Mouse (Mus musculus): ENCODE data around the gene Otulinl. TPM values are rescaled to one million over a fixed set of nuclear protein-coding genes. Genes with fewer than 3 reads are reported as not detected.
A peak's percentile ranks its signal among the peaks of the same experiment; 100 is the strongest.

Otulinl gene
- total RNA-seq, 2 experiments from 2014 or later: 1.8 to 4.4 TPM

GRCm38 (mm10) chr15:27680997-27681396 lies 382 bp downstream of the Otulinl start:
- DNase-seq: peak in 1 of 2 experiments; percentile 19

GRCm38 (mm10) chr15:27678511-27678910 lies 2.9 kb downstream of the Otulinl start:
- no peak for DNase-seq

DNA sequence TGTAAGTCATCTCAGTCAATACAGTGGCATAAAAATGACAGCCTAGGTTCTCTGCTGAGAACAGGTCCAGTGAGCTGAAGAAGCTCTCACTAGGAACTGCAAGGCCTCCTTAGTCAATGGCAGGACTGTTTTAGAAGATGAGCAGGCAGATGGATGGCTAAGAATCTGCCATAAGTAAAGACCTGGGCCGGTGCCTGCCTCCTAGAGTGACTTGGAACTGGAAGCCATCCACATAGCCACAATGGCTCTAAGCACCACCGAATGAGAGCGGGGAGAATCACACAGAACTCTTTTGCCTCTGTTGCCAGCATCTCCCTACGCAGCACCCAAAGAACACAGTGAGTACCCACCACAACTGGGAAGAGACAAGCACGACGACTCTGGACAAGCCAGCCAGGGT lies 3.6 kb downstream of the Otulinl start:
- no peak for DNase-seq

DNA sequence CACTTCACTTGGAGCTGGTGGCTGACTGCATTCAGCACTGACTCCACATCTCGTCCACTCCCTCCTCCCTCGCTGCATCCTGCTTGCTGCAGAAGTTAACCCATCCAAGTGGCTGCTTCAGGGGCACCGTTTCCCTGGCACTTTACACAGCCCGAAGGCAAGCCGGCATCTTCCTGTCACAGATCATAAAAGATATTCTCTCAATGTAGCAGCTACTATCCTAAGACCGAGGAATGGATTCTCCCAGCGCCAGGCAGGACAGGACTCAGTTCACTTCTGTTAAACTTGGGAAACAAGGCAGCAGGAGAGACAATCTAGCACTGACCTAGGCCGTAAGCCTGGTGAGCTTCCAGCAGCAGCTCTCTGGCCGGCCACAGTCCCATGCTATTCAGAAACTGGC lies 5.2 kb downstream of the Otulinl start:
- no peak for DNase-seq

DNA sequence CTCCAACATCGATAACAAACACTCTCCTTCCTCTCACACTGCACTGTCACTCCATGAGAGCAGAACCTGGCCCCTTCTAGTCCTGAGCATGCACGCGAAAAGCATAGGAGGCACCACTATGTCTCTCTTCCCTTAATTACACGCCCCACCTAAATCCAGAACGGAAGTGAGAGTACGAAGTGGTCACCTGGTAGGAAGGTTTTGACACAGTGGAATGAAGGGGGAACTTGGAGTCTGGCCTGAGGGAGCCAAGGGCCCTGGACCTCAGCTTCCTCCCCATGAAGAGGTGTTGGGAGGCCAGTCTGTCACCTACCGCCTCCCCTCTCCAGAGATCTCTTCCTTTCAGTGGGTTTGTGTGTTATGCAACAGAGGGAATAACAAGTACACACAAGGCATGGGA lies 6.3 kb downstream of the Otulinl start:
- no peak for DNase-seq

- DNase-seq: no peak
Measured at GRCm38 (mm10) chr15:27674041-27674440, 7.3 kb downstream of the Otulinl start.

DNA sequence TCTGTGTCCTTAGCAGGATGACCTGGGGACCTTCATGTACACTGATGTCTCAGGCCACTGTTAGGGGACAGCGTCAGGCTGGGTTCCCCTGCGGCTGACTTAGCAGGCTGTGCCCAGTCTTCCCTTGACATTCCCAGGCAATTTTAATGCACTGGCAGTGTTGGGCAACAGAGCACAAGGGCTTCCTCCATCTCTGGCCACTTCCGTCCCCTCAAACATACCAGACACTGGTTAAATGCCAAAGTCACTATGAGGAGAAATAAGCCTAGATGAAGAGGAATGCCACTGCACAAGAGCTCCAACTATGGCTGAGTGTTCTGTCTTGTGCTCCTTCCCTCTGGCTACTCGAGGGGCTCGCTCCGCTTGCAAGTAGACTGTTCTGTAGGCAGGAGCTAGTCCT lies 8.2 kb downstream of the Otulinl start:
- peak in 1 of 2 experiments; percentile 28 for DNase-seq

- DNase-seq: no peak
Measured at GRCm38 (mm10) chr15:27672259-27672658, 9.1 kb downstream of the Otulinl start.

- no peak for DNase-seq
Measured at GRCm38 (mm10) chr15:27671612-27672245, 9.7 kb downstream of the Otulinl start.

- DNase-seq: no peak
Measured at GRCm38 (mm10) chr15:27670708-27671107, 10.7 kb downstream of the Otulinl start.

GRCm38 (mm10) chr15:27669931-27670411 lies 11.4 kb downstream of the Otulinl start:
- DNase-seq: no peak

DNA sequence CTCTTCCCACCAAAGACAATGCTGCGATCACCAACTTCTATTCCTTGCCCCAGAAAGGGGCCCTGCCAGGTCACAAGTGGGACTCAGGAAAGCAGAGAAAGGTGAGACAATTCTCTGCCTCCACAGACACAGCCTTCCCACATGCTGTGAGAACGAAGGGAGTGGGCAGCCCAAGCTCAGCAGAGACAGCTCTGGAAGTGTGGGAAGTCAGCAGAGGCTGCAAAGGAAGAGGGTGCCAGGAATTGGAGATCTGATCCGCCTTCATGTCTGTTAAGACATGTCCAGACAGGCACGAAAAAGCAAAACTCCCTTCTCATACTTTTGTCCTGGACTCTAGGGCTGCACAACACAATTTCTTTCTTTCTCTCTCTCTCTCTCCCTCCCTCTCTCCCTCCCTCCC lies 12.1 kb downstream of the Otulinl start:
- no peak for DNase-seq

GRCm38 (mm10) chr15:27668557-27668956 lies 12.8 kb downstream of the Otulinl start:
- DNase-seq: no peak

- DNase-seq: no peak
Measured at GRCm38 (mm10) chr15:27668001-27668461, 13.3 kb downstream of the Otulinl start.

DNA sequence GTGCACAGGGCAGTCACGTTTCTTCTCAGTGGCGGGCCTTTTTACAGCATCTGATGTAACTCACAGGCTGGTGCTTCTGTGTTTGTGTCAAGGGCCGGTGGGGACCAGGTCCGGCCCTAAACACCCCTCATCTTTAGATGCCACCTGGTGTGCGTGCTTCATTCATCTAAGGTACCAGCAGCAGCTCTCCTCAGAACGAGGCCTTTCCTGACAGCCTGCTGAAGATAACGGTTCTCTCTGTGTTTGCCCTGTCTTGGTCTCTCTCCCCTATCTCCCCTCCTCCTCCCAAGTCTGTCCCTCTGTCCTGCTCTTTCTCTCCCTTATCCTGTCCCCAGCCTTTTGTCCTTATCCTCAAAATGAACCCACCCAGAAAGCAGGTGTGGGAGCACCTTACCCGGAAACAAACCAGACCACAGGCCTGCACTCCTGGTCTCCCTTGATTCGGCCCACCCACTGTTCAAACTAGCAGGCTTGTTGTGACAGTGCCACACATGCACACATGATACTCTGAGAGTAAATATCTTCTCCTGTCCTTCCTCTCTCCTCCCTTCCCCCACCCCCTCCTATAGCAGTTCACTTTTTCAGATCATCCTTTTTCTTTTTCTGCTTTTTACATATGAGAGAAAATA lies 14.4 kb downstream of the Otulinl start:
- DNase-seq: no peak

- peak; percentile 35 to 64 for DNase-seq
Measured at GRCm38 (mm10) chr15:27665392-27665911, 15.9 kb downstream of the Otulinl start.

GRCm38 (mm10) chr15:27664126-27664525 lies 17.3 kb downstream of the Otulinl start:
- DNase-seq: peak in 1 of 2 experiments; percentile 54

DNA sequence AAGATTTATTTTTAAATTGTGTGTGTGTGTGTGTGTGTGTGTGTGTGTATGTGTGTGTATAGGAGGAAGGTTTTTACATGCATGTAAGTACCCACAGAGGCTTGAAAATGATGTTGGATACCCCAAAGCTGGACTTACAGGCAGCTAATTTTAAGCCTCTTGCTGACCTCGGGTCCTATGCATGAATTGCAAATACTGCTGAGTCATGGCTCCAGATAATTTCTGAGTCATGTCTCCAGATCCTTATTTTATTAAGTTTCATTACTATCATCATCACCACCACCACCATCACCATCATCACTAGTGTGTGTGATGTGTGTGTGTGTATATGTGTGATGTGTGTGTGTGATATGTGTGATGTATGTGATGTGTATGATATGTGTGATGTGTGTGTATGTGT lies 18.7 kb downstream of the Otulinl start:
- no peak for DNase-seq

DNA sequence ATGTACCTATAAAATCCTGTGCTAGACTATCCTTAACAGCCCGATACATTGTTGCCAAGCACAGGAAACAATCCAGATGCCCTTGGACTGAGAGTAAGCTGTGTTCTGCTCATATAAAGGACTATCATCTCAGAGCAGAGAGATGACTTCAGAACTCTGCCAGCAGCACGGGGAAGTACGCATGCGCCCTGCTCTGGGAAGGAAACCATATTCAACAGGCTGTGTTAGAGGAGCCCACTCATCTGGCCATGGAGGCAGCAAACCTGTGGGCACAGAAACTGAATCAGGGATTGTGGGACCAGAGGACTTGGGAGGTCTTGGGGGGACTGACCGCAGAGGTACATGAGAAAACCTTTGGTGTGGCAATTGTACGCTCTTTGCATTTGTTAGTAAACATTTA lies 19.7 kb downstream of the Otulinl start:
- DNase-seq: no peak

GRCm38 (mm10) chr15:27659592-27660244 lies 21.7 kb downstream of the Otulinl start:
- DNase-seq: peak; percentile 83 to 93

GRCm38 (mm10) chr15:27659143-27659542 lies 22.2 kb downstream of the Otulinl start:
- no peak for DNase-seq

DNA sequence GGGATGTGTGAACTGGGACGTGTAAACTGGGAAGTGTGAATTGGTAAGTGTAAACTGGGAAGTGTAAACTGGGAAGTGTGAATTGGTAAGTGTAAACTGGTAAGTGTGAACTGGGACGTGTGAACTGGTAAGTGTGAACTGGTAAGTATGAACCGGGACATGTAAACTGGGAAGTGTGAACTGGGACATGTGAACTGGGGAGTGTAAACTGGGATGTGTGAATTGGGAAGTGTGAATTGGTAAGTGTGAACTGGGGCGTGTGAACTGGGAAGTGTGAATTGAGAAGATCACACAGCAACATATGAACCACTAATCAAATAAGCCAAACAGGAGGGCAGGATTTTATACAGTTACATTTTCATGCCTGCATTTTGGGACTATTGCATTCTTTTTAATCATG lies 23.0 kb downstream of the Otulinl start:
- DNase-seq: no peak

GRCm38 (mm10) chr15:27657866-27658265 lies 23.5 kb downstream of the Otulinl start:
- no peak for DNase-seq
